Mouse (Mus musculus) stomach, postnatal 0 days (tissue): Measurements from ENCODE around the gene Srek1.
A peak's percentile ranks its signal among the peaks of the same experiment; 100 is the strongest.

Experiments
- CTCF ChIP-seq: IDR thresholded peaks from 2 replicates; pipeline ENCODE4 v1.5.1; 2016; ENCODE audit warnings: antibody characterized with exemption, low read depth, mild to moderate bottlenecking, moderate library complexity
- EP300 ChIP-seq: optimal IDR thresholded peaks from 2 replicates; pipeline ENCODE3; 2016; ENCODE audit warnings: antibody characterized with exemption

DNA sequence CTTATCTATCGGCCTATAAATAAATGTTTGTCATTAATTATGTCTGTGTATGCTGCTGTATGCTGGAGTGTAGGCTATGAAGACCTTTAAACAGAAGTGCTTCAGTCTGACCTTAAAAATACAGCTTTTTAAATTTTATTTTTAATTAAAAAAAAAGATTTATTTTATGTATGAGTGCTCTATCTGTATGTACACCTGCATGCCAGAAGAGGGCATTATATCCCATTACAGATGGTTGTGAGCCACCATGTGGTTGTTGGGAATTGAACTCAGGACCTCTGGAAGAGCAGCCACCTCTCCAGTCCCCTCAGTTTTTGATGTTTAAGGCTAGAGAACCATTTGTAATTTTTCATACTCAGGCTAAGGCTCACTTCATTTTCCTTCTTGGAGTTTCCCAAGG, 26.6 kb upstream of the Srek1 start:
- TF ChIP-seq CTCF = peak; percentile 18; the same call in 1 of the 2 replicates
- TF ChIP-seq EP300 = no peak
